Mouse (Mus musculus): ENCODE measurements around the gene Axl.
"Not testable (repeated sequence)": the region's sequence is repeated elsewhere in the genome, so short reads cannot be mapped to it uniquely, and the experiment has no call there.

Gene Axl

GRCm38 (mm10) chr7:25794775-25795174 lies 6.3 kb upstream of the Axl start:
- in situ Hi-C loops (cut with MboI; ENCODE audit: low sequenced_read_pairs), result no loop called here

GRCm38 (mm10) chr7:25793679-25794078 lies 5.2 kb upstream of the Axl start:
- in situ Hi-C loops (cut with MboI; ENCODE audit: low sequenced_read_pairs), result no loop called here

- in situ Hi-C loops (cut with MboI; ENCODE audit: low sequenced_read_pairs), result not testable (repeated sequence)
Measured at GRCm38 (mm10) chr7:25792966-25793365, 4.5 kb upstream of the Axl start.

DNA sequence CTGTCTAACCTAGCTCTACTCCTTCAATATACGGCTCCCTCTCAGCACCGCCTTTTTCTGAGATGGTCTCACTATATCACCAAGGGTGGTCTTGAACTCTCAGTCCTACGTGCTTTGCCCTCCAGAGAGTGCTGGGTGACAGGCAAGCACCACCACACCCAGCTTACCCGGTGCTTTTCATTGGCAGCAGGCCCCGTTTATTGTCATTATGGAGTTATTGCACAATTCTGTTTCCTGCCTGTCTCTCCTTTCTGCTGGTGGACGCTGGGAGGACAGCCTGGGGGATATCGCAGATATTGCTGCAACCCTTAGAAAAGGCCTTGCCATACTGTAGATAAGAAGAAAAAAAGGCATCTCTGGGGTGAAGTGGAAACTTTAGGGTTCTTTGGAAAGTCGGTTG lies 2.1 kb upstream of the Axl start:
- in situ Hi-C loops (cut with MboI; ENCODE audit: low sequenced_read_pairs), result no loop called here

- in situ Hi-C loops (cut with MboI; ENCODE audit: low sequenced_read_pairs), result no loop called here
Measured at GRCm38 (mm10) chr7:25789129-25789440, 580 bp upstream of the Axl start.

DNA sequence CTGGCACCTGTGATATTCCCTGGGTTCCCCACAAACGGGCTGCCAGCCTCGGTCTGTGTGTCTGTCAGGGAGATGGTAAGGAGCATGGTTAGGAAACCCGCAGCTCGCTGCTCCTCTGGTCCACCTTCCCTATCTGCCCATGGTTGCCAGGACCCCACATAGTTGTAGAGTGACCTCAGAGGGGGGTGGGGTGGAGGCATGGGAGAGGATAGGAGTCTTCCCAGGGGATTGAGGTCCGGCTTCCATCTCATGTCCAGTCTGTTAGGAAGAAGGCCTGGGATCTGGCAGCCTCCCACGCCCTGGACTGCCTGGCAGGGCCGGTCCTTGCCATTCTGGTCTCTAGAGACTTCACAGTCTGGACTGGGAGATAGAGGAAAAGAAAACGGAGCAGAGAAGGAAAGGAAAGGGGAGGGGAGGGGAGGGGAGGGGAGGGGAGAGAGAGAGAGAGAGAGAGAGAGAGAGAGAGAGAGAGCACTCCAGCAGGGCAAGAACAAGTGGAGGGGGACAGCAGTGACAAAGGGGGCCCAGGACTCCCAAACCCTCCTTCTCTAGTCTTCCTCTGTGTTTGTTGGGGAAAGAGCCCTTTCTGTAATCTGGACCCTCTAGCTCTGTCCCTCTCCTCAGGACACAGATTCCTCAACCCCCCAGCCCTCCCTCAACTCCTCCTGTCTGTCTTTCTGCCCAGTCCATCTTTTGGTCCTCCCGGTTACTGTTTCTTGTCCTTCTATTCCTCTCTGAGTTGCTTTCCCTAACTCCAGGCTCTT lies 867 bp downstream of the Axl start:
- in situ Hi-C loops (cut with MboI; ENCODE audit: low sequenced_read_pairs), result no loop called here

DNA sequence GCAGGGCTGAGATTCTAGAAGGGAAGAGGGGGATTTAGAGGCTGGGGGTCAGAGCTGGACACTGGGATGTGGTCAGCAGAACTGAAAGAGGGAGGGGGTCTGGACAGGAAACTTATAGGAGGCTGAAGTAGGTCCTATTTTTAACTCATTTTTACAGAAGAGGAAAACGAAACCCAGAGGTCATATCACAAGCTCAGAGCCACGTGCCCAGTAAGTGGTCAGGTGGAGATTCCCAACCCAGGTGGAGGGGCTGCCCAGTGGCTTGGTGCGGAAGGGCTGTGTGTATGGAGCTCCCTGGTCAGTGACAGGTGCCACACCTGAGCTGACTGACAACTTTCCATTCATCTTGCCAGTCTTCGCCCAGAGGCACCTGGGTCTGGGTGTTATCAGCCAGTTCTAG lies 1.5 kb downstream of the Axl start:
- in situ Hi-C loops (cut with MboI; ENCODE audit: low sequenced_read_pairs), result no loop called here

DNA sequence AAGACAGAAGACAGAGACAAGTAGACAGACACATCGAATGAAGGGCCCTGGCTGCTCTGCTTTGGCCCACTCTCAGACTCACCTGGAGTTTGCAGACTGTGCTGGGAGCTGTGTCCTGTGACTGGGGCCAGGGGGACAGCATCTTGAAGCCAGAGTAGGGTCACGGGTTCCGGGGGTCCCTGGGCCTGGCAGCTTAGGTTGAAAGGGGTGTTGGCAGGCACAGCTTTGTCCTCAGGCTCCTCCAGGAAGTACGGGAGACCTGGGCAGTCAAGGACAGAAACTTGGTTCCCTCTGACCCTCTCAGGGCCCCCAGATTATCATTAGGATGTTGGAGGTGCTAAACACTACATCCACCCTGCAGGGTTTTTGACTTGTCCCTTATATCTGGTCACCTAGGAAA lies 2.8 kb downstream of the Axl start:
- in situ Hi-C loops (cut with MboI; ENCODE audit: low sequenced_read_pairs), result no loop called here

DNA sequence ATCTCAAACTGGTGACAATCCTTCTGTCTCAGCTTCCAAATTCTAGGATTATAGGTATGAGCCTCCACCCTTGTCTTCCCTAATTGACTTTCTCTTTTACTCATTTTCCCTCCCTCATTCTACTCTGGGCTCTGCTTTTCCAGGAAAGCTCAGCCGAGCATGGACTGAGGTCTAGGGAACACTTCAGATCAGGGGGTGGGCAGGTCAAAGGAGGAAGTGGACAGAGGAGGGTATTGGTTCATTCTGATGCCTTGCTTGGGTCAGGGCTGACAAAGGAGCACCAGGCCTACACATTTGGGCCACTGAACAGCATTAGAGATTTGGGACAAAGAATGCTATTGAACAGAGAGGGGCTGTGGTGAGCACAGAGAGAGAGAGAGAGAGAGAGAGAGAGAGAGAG lies 3.7 kb downstream of the Axl start:
- in situ Hi-C loops (cut with MboI; ENCODE audit: low sequenced_read_pairs), result no loop called here

- in situ Hi-C loops (cut with MboI; ENCODE audit: low sequenced_read_pairs), result no loop called here
Measured at GRCm38 (mm10) chr7:25783746-25784145, 4.8 kb downstream of the Axl start.

- in situ Hi-C loops (cut with MboI; ENCODE audit: low sequenced_read_pairs), result no loop called here
Measured at GRCm38 (mm10) chr7:25782744-25783143, 5.8 kb downstream of the Axl start.

- in situ Hi-C loops (cut with MboI; ENCODE audit: low sequenced_read_pairs), result no loop called here
Measured at GRCm38 (mm10) chr7:25781937-25782610, 6.4 kb downstream of the Axl start.

GRCm38 (mm10) chr7:25781321-25781936 lies 7.1 kb downstream of the Axl start:
- in situ Hi-C loops (cut with MboI; ENCODE audit: low sequenced_read_pairs), result no loop called here

DNA sequence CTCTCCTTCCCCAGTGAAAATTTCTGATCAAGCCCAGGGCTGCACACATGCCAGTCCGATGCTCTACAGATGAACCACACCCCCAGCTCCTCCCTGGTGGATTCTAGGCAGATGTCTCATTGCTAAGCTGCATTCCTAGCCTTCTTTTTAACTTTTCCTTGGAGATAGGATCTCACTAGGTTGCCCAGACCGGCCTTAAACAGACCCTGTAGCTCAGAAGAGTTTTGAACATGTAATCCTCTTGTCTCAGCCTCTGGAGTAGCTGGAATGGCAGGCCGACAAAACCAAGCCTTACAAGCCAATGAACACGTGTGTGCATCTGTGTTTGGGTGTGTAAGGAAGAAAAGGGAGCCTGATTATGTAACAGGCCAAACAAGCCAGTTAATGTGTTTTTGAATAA lies 7.8 kb downstream of the Axl start:
- in situ Hi-C loops (cut with MboI; ENCODE audit: low sequenced_read_pairs), result no loop called here

GRCm38 (mm10) chr7:25780021-25780420 lies 8.5 kb downstream of the Axl start:
- in situ Hi-C loops (cut with MboI; ENCODE audit: low sequenced_read_pairs), result no loop called here

DNA sequence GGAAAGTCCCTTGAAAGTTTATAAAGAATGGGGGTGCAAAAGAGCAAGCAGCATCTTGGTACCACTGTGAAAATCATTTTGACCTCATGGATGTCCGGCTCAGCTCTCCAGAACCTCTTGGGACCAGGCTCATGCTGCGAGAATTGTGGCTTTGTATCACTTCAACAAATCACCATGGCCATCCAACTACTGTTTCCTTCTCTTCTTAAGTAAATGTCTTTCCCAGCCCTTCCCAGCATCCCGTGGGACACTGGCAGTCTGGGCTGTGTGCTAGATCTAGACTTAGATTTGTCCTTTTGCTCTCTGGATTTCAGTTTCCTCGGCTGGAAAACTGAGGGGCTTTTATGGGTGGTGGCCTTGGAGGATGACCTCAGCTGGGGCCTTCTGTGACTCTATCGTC lies 20.3 kb downstream of the Axl start:
- in situ Hi-C loops (cut with MboI; ENCODE audit: low sequenced_read_pairs), result no loop called here

DNA sequence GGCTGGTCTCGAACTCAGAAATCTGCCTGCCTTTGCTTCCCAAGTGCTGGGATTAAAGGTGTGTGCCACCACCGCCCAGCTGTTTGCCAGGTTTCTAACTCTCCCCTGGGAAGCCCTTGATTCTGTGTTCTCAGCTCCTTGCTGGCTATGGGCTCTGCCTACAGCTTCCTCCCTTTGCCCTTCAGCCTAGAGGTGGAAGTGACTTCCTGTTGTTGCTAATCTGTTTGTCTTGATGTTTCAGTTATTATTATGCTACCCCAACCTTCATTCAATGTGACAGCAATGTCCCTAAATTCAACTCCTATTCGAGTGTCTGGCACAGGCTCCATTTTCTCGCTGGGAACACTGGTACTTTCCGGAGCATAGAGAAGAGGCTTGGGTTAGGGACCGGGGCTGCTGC lies 22.4 kb downstream of the Axl start:
- in situ Hi-C loops (cut with MboI; ENCODE audit: low sequenced_read_pairs), result no loop called here

DNA sequence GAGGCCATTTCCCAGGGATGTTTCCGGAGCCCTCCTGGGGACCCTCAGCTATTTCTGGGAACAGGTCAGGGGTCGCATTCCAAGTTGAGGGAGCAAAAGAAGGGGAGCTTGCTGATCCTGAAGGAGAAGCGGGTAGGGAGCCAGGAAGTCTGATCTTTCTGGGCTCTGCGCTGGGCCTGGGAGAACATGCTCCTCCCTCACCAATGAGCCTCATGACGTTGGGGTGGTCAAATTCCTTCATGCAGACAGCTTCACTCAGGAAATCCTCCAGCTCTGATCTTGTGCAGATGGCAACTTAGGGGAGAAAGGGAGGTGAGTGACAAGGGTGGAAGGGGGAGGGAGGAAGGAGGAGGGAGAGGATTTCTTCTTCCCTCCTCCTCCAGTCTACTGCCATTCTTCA lies 24.3 kb downstream of the Axl start:
- in situ Hi-C loops (cut with MboI; ENCODE audit: low sequenced_read_pairs), result no loop called here

DNA sequence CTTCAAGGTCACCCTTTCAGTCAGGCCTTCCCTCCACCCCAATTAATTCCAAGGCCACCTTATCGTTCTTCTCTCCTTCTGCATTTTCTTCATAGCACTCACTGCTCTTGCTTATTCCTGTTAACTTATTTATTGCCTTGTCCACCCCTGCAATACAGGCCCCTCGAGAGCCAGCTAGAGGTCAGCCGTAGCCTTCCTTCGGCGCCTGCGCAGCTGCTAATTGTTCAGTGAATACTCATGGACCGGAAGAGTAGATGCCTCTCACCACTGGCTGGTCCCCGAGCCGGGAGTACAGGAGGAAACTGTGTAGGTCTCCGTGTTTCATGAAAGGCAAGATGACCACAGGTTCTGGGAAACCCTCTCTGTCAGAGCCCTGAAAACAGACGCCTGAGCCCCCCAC lies 24.8 kb downstream of the Axl start:
- in situ Hi-C loops (cut with MboI; ENCODE audit: low sequenced_read_pairs), result no loop called here

- in situ Hi-C loops (cut with MboI; ENCODE audit: low sequenced_read_pairs), result no loop called here
Measured at GRCm38 (mm10) chr7:25761354-25761753, 27.2 kb downstream of the Axl start.

DNA sequence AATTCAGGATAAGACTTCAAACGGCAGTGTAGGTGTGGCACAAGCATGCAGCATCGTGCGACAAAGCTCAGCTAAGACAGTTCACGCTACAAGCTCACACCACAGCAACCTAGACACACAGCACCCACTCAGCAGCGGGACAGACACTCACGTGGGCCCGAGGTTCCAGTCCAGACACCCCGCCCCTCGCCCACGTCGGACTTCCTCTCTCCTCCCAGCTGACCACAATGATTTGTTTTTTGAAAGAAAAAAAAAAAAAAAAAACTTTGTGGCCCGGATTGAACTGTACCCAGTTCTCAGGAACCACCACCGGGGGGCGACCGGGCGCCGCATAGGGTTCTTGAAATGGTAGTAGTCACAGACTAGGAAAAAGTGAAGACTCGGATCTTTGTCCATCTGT lies 32.5 kb downstream of the Axl start:
- in situ Hi-C loops (cut with MboI; ENCODE audit: low sequenced_read_pairs), result loop anchor here (5.0 kb wide), 1 partner anchor 46 kb away; no protein-coding TSS in a partner anchor

GRCm38 (mm10) chr7:25755468-25755833 lies 33.1 kb downstream of the Axl start:
- in situ Hi-C loops (cut with MboI; ENCODE audit: low sequenced_read_pairs), result loop anchor here (5.0 kb wide), 1 partner anchor 47 kb away; no protein-coding TSS in a partner anchor
